Mouse (Mus musculus): ENCODE measurements around the gene Stk17b. TPM values are rescaled to one million over a fixed set of nuclear protein-coding genes. Genes with fewer than 3 reads are reported as not detected.
"Not testable (repeated sequence)": the region's sequence is repeated elsewhere in the genome, so short reads cannot be mapped to it uniquely, and the experiment has no call there.

The Stk17b gene
- polyA plus RNA-seq, 1 experiment: 7.1 TPM

- Histone ChIP-seq H3K27ac (ENCODE audit: insufficient read depth, low read length) (no peak overlapping the region), H3K4me3 (ENCODE audit: insufficient read depth, low read length) (no peak overlapping the region), H3K4me1 (ENCODE audit: control insufficient read depth, insufficient read depth, low read length) (no peaks in the 10 kb centered on the region)
- no peak for TF ChIP-seq CTCF (IDR thresholded peaks at IDR 0.05; ENCODE audit: extremely low read depth, insufficient read depth, low read length)
- no peak for TF ChIP-seq POLR2A (IDR thresholded peaks at IDR 0.05; ENCODE audit: extremely low read depth, insufficient read depth, low read length)
Observed at GRCm38 (mm10) chr1:53772967-53773366, 12.1 kb downstream of the Stk17b start.

GRCm38 (mm10) chr1:53771476-53771875 is 13.5 kb downstream of the Stk17b start:
- no peaks in the 10 kb centered on the region for H3K4me1 ChIP-seq (ENCODE audit: control insufficient read depth, insufficient read depth, low read length)
- no peak overlapping the region for H3K27ac ChIP-seq (ENCODE audit: insufficient read depth, low read length)
- no peak for TF ChIP-seq CTCF (IDR thresholded peaks at IDR 0.05; ENCODE audit: extremely low read depth, insufficient read depth, low read length)
- no peak for TF ChIP-seq POLR2A (IDR thresholded peaks at IDR 0.05; ENCODE audit: extremely low read depth, insufficient read depth, low read length)
- no peak overlapping the region for H3K4me3 ChIP-seq (ENCODE audit: insufficient read depth, low read length)

- Histone ChIP-seq H3K4me3 (ENCODE audit: insufficient read depth, low read length) (no peak overlapping the region), H3K27ac (ENCODE audit: insufficient read depth, low read length) (no peak overlapping the region), H3K4me1 (ENCODE audit: control insufficient read depth, insufficient read depth, low read length) (no peaks in the 10 kb centered on the region)
- TF ChIP-seq POLR2A (IDR thresholded peaks at IDR 0.05; ENCODE audit: extremely low read depth, insufficient read depth, low read length): no peak
- TF ChIP-seq CTCF (IDR thresholded peaks at IDR 0.05; ENCODE audit: extremely low read depth, insufficient read depth, low read length): no peak
Observed at GRCm38 (mm10) chr1:53766112-53766511, 18.9 kb downstream of the Stk17b start.

GRCm38 (mm10) chr1:53757316-53757715 is 27.7 kb downstream of the Stk17b start:
- Histone ChIP-seq H3K4me1 (ENCODE audit: control insufficient read depth, insufficient read depth, low read length) (no peaks in the 10 kb centered on the region), H3K4me3 (ENCODE audit: insufficient read depth, low read length) (no peak overlapping the region), H3K27ac (ENCODE audit: insufficient read depth, low read length) (no peak overlapping the region)
- TF ChIP-seq CTCF (IDR thresholded peaks at IDR 0.05; ENCODE audit: extremely low read depth, insufficient read depth, low read length): no peak
- TF ChIP-seq POLR2A (IDR thresholded peaks at IDR 0.05; ENCODE audit: extremely low read depth, insufficient read depth, low read length): no peak

- H3K27ac ChIP-seq (ENCODE audit: insufficient read depth, low read length); H3K4me3 ChIP-seq (ENCODE audit: insufficient read depth, low read length); H3K4me1 ChIP-seq (ENCODE audit: control insufficient read depth, insufficient read depth, low read length): not testable (repeated sequence)
Observed at GRCm38 (mm10) chr1:53753501-53753900, 31.5 kb downstream of the Stk17b start.

GRCm38 (mm10) chr1:53751144-53751543 is 33.9 kb downstream of the Stk17b start:
- TF ChIP-seq CTCF (IDR thresholded peaks at IDR 0.05; ENCODE audit: extremely low read depth, insufficient read depth, low read length) (no peak), POLR2A (IDR thresholded peaks at IDR 0.05; ENCODE audit: extremely low read depth, insufficient read depth, low read length) (no peak)
- Histone ChIP-seq H3K4me1 (ENCODE audit: control insufficient read depth, insufficient read depth, low read length) (no peaks in the 10 kb centered on the region), H3K4me3 (ENCODE audit: insufficient read depth, low read length) (no peak overlapping the region), H3K27ac (ENCODE audit: insufficient read depth, low read length) (no peak overlapping the region)

- H3K27ac ChIP-seq (ENCODE audit: insufficient read depth, low read length); H3K4me3 ChIP-seq (ENCODE audit: insufficient read depth, low read length); H3K4me1 ChIP-seq (ENCODE audit: control insufficient read depth, insufficient read depth, low read length): not testable (repeated sequence)
Observed at GRCm38 (mm10) chr1:53750697-53751096, 34.3 kb downstream of the Stk17b start.

- H3K4me3 ChIP-seq (ENCODE audit: insufficient read depth, low read length): not testable (repeated sequence)
Observed at GRCm38 (mm10) chr1:53749881-53750385, 35.1 kb downstream of the Stk17b start.

GRCm38 (mm10) chr1:53748571-53748970 is 36.5 kb downstream of the Stk17b start:
- no peak overlapping the region for H3K27ac ChIP-seq (ENCODE audit: insufficient read depth, low read length)
- no peak overlapping the region for H3K4me3 ChIP-seq (ENCODE audit: insufficient read depth, low read length)
- TF ChIP-seq POLR2A (IDR thresholded peaks at IDR 0.05; ENCODE audit: extremely low read depth, insufficient read depth, low read length) (no peak), CTCF (IDR thresholded peaks at IDR 0.05; ENCODE audit: extremely low read depth, insufficient read depth, low read length) (no peak)
- no peaks in the 10 kb centered on the region for H3K4me1 ChIP-seq (ENCODE audit: control insufficient read depth, insufficient read depth, low read length)

More at GRCm38 (mm10) chr1:53749881-53750385, 35.1 kb downstream of the Stk17b start:
- not testable (repeated sequence) for H3K4me1 ChIP-seq (ENCODE audit: control insufficient read depth, insufficient read depth, low read length); H3K27ac ChIP-seq (ENCODE audit: insufficient read depth, low read length)

- Histone ChIP-seq H3K4me3 (ENCODE audit: insufficient read depth, low read length) (no peak overlapping the region), H3K4me1 (ENCODE audit: control insufficient read depth, insufficient read depth, low read length) (no peaks in the 10 kb centered on the region), H3K27ac (ENCODE audit: insufficient read depth, low read length) (no peak overlapping the region)
- no peak for TF ChIP-seq POLR2A (IDR thresholded peaks at IDR 0.05; ENCODE audit: extremely low read depth, insufficient read depth, low read length)
- TF ChIP-seq CTCF (IDR thresholded peaks at IDR 0.05; ENCODE audit: extremely low read depth, insufficient read depth, low read length): no peak
Observed at GRCm38 (mm10) chr1:53746001-53746400, 39.0 kb downstream of the Stk17b start.
